Mouse (Mus musculus): ENCODE results near the gene Cntnap2. TPM values are rescaled to one million over a fixed set of nuclear protein-coding genes. Genes with fewer than 3 reads are reported as not detected.

Gene Cntnap2
- total RNA-seq, 1 experiment from 2014 or later: 1.3 TPM

DNA sequence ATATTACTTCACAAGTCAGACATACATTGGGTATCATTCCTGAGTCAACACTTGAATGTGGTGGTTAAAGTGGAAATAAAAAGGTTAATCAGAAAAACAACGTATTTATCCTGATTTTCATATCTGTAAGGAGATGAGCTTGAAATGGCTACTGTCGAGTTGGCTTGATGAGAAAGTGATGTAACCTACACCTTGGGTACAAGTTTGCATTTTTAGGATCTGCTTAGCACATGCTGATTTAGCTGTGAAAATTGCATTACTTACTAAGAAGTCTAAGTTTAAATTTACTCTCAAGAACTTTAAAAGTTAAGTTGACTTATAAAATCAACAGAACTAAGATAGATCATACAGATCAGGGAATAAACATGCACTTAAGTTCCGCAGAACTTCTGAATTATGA is 879.1 kb downstream of the Cntnap2 start:
- no peak for DNase-seq

DNA sequence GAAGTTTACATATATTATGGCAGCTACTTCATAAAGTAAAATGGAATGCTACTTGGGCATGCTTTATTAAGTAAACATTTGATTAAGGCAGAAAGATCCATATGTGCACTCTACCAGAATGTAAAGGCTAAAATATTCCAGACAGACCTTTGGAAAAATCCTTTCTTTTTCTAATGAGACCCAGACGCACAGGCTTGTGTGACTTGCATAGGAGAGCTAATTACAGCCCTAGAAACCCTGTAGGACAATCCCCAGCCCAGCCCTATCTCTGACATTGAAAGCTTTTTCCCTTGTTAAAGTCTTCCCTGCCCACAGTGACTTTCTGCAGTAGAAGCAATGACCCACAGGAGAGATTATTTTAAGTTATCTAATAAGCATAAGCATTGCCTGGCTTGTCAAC is 879.6 kb downstream of the Cntnap2 start:
- no peak for DNase-seq

DNA sequence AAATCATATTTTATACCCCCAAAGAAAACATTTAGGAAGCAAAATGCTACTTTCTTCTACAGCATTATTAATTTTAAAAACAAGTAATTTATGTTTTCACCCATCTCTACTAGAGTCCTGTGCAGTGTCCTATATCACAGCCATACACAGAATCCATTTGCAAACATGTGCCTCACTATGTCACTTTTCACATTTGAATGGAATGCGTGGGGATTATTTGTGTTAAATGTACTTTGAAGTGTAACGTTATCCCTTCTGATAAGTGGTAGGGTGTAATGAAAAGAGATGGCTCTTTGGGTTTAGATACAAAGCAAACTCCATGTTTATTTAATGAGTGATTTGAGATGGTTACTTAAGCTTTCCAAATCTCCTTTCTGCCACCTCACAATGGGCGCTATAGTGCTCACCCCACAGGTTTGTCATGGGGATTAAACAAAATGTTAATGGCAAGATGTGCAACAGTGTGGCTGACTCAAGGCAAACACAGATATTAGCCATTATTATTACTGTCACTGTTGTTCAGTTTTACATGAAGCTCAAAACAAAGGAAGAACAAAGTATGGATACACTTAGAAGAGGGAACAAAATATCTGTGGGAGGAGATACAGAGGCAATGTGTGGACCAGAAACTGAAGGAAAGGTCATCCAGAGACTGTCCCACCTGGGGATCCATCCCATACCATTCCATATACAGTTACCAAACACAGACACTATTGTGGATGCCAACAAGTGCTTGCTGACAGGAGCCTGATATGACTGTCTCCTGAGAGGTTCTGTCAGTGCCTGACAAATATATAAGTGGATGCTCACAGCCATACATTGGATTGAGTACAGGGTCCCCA is 886.2 kb downstream of the Cntnap2 start:
- DNase-seq: no peak

DNA sequence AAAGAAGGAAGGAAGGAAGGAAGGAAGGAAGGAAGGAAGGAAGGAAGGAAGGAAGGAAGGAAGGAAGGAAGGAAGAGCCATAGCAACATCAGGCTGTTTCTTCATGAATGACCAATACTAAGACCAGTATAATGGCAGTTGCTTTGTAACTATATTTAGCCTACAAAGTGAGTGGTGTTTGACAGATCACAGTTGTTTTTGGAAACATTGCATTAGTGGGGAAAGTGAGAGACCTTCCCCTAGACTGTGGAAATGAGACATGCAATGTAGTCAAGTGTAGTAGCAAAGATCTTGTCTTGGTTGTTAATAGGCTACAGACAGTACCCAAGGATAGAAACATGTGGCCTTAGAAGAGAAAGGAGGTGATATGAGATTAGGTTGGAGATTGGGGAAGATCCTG is 895.6 kb downstream of the Cntnap2 start:
- no peak for DNase-seq

DNA sequence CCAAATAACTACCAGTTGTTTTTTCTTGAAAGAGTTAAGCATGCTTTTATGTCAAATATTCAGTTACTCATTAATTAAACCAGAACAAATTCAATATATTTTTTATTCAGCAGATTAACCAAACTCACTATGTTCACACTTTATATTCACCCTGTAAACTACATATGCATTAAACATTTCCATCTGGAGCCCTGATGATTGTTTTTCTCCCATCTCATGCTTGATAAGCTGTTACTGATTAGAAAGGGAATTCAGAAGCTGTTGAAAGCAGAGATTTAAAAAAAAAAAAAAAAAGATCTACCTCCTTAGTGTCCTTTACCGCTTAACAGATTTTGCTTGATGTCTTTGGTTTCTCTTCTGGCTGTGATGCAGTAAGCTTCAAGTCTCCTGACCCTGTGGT is 905.3 kb downstream of the Cntnap2 start:
- no peak for DNase-seq

DNA sequence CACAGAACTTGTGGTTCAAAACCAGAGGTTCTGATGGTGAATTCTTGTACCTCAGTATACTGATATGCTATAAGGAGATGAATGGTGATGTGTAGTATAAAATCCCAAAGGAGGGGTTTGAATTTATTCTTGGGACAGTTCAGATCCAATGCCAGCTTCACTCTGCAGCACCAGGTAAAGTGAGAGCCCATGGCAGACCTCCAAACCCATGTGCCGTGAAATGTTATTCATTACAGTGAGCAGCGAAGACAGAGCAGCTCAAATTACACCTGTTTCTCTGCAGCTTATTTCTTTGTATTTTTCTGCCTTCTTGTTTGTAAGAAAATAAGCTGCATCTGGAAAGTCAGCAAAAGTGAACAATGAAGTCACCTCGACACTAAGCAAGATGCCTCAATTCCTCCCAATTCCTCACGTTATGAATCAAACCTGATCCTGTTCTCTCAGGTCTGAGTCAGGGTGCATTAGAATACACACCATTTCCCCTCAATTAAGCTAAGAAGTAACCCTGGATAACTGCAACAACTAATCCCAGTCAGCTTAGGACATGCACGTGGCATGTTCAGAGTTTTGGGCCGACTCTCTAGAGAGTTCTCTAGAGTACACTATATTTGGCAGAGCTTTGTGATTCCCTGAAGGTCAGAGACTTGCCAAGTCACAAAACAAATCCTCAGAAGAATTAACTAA is 915.5 kb downstream of the Cntnap2 start:
- no peak for DNase-seq

DNA sequence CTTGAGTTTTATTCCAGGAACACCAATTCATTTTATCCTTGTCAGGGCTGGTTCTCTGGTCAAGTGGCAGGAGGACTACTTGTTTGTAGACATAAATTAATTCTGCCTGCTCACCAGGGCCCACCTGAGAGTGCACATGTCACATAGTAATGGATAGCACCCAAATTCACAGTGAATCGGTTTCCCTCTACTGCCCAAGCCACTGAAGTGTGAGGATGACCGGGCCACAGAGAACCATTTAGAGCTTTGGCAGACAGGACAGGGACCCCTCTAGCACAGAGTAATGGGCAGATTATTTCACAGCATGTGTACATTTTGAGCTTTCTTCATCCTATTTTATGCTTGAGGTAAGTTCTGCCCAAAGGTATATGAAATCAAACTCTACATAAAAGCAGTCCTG is 920.0 kb downstream of the Cntnap2 start:
- DNase-seq: no peak

DNA sequence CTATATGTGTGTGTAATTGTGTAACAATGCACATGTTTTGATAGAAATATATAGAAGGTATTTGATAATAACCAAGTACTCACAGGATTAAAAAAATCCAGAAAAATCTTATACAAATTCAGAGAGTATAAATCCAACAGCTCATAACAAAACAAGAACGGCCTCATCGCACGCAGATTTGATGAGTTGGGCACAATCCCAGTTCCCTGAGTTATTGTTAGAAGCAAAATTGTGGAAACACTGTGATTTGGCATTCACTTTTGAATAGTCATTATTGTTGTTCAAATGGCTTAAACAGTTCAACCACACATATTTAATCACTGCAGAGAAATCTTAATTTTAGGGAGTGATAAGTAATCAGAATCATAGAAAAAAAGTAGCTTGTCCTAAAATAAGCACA is 928.9 kb downstream of the Cntnap2 start:
- no peak for DNase-seq

DNA sequence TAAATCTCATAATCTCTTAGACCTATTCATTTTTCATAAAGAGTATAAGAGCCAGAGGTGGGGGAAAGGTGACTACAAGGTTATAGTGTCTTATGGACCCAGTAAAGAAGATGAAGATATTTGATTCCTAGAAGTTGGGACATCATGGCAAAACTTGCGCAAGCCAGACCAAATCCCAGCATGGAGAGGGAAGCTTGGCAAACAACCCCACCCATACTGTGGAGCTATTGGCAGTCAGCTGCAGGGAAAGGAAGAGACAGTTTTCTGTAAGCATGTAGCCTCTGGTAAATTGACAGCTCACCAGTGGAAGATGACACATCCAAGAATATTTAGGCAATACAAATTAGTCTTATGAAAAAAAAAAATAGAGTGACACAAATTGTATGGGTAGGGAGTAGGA is 931.9 kb downstream of the Cntnap2 start:
- no peak for DNase-seq

DNA sequence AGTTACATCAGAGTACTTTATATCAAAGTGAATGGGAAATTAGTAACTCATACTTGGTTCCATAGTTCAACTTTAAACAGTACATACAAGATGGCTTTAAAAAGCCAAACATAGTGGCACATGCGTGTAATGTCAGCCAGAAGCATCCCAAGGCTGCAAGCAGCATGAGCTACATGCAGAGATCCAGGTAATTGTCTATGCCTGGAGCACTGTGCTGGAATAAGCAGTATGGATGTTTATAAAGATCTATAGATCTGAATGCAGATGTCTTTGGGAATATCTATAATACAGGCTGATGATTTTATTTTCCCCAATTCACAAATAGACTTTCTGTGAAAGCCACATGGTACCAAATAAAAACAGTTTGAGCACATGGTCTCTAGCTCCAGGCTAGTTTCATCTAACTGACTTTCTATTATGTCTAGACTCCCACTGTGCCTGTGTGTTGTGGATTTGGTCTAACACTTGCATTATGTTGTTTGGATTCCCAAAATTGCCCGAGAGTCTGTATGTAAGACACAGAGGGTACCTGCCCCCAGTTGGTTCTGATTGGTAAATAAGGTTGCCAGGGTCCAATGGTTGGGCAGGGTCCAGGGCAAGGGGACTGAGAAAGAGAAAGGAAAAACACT is 963.5 kb downstream of the Cntnap2 start:
- no peak for DNase-seq

DNA sequence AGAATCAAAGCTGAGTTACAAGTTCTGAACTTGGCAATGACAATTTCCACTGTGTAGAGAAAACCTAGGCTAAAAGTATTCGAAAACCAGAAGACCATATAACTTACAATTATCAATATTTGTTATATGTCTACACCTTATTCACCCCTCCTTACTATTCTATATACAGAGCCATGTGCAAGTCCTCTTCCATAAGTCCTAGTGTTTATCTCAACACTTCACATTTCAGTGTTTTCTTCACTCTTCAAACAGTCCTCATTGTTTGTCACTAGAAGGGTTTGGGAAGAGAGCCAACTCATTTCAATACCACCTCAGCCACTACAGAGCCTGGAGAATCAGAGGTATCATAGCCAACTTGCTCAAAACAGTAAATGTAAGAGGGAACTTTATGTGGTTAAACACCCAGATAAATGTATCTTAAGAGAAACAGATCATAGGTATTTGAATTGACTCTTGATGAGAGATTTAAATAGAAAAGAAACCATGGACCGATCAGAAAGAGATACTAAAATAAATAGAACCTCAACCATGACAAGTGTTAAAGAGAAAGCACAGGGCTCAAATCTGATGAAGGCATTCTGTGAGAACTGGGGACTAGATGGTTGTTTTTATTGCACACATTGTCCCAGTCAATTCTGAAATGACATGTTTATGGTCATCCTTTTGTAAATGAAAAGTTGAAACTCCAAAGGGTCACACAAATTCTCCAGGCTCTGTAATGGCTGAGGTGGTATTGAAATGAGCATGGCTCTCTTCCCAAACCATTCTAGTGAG is 972.9 kb downstream of the Cntnap2 start:
- DNase-seq: no peak

DNA sequence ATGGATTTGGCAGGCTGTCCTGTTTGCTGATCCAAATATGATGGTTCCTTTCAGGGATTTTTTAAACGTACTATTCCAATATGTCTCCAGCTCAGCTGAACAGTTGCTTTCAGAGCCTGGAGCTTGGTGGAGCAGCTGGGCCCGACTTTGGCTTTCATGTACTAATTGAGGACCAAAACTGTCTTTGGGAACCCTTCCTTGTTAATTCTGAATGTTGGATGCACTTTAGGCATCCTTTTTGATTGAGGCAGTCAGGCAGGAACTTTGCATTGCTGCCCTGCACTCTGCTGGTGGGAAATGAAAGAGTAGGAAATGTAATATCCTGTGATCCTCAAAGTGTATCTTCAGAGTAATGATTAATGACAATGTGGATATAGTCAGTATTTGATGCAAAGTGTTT is 974.0 kb downstream of the Cntnap2 start:
- DNase-seq: no peak

DNA sequence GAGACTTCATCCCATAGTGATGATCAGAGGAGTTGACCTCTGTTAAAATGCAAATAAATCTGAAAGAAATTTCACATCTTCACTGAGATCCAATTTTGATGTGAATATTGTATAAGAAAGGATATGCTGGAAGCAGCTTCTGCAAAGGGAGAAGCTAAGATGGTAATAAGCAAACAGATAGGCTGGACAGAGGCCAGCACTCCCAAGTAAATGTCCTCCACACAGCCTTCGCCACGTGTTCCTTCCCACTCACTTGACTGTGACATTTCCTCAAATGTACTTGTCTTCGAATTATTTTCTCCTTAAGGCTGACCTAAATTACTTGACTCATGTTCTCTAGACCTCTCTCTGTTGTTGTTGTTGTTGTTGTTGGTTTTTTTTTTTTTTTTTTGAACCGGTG is 981.5 kb downstream of the Cntnap2 start:
- no peak for DNase-seq

DNA sequence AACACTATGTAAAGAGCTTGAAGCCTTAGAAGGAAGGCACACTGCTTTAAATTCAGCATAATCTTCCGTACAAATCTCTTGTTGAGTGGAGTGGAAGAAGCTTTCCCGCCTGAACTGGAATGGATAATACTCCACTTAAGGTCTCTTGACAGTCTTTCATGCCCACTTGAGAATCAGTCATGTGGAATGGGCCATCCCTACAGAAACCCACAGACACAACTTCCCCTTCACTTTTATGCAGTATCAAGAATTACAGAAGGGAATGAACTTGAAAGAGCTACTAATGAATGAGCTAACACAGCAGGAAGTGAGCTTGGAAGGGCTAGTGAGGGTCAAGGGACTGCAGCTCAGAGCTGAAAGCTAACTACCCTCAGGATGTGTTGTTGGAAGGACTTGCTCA is 1021.1 kb downstream of the Cntnap2 start:
- no peak for DNase-seq

DNA sequence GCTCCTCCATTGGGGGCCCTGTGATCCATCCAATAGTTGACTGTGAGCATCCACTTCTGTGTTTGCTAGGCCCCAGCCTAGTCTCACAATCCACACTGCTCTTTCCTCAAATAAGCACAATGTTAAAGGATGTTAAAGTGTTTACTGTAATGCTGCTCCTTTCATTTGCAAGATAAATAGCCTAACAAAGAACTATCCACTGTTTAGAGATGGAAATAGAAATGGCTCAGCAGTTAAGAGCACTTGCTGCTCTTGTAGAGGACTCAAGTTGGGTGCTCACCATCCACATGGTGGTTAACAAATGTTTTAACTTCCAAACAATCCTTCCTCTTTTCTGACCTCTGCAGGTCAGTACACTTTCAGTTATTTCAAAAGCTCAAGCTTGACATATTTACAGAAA is 1022.3 kb downstream of the Cntnap2 start:
- DNase-seq: no peak

DNA sequence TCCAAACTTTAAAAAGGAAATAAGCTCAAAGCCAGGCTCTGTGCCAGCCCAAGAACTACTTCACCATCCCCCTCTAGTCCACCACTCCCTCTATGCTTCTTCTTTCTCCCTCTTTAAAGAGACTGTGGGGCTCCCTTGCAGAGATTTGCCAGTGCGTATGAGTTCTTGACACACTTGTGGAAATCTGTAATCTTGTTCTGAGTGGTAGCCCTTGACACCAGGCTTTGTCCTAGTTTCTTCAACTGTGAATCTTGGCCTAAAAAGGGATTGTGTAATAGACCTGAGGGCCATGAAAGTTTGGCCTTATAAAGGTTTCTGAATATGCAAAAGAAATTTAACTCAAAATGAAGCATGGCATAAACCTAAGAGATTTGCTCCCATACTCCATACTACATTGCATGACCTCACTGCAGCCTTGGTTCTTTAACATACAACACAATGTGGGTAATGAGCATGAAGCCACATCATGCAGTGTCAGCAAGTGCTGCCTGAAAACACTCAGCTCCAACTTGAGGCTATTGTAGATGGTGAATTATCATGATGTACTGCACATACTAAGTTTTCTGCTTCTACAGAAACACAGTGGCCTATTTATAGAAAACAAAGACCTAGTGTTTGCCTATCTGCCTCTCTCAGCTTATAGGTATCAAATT is 1084.2 kb downstream of the Cntnap2 start:
- no peak for DNase-seq

DNA sequence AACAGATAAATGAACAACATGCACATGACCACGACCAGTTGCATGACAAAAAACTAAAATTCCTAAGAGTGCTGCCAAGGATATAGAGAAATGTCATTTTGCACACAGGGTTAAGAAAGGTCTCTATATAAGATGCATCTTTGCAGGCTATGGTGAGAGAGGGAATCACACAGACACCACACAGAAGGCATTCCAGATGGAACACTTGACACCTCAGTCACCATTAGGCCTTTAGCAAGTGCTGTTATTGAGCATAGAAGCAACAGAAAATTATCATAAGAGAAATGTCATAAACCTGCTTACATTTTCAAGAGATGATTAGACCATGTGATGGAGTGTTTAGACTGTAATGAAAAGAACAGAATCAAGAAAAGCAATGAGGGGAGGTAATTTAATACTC is 1107.7 kb downstream of the Cntnap2 start:
- DNase-seq: no peak

DNA sequence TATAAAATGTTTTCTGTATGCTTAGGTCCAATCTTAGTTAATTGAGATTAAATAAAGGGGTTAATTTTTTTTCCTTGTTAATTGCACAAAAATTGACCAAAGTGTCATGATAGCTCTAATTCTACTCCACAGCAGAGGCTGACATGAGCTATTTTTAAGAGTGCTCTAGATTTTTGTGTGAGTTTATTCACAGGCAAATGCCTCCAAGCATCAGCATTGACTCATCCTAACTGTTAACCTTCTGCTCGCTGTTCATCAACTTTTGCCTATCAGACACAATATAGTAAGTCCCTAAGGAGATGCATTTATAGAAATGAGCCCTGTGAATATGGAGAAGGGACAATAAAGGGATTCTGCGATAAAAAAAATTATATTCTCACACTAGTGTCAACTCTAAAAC is 1138.1 kb downstream of the Cntnap2 start:
- DNase-seq: no peak

DNA sequence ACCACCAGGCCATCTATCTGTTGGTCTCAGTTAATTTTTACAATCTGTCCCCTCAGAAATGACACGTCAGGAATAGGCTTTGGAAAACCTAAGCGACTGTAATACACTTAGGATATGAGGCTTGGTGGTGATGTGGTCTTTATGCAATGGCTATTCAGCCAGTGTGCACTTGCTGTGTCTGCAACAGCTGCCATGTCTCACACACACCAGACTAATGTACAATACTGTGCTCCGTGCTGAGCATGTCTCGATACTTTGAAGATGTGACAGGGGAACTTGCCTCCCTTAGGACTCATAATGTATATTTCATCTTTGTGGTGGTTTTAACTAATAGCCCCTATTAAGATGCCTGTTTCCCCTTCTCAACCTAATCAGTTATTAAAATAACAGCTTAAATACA is 1142.7 kb downstream of the Cntnap2 start:
- no peak for DNase-seq

DNA sequence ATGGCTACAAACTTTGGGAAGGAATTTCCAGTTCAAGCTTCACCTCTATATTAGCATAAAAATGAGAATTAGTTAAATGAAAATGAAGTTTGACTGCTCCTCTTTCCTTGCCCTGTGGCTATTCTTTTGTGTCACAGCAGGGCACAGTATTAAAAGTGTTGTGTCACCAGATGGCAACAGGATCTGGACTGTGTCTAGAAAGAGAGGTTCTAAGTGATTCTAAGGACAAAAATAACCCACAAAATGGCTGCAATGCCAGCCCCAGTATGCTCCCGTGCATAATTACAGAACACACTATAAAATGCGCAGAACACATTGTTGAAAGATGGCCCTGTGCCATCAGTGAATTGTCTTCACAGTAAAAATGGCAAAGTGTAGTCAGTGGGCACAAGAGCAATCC is 1146.4 kb downstream of the Cntnap2 start:
- DNase-seq: no peak

DNA sequence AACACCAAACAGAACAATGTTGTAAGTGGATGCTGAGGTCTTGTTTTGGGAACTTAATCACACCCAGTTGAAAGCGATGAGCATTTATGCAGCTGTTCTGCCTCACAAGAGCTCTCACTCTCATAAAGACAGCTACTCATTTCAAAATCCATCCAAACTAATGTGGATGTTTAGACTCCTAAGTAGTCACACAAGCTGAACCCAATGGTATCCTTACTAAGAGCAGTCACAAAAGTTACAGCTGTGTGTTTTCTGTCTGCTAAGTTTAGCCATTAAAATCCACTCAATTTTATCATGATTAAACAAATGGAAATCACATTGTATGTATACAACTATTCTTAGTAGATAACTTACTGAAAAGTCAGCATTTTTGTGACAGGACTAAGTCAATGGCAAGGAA is 1173.7 kb downstream of the Cntnap2 start:
- DNase-seq: no peak

DNA sequence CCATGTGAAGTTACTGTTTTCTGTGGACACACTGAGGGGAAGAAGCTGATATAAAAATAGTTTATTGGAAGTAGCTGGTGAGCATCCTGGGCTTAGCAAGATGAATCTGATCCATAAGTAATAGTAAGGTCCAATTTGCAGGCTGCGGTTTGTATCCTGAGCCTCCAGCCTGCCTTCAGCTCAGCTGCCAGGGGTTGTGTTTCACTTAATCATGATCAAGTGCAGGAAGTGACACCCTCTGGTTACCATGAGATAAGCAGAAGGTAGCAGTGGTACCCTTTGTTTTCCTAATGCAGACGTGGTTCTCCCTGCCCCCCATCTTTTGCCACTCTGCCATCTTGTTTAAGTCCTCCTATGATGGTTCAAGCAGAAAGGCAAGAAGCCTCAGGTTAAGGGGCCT is 1181.2 kb downstream of the Cntnap2 start:
- DNase-seq: no peak
